Mouse (Mus musculus): ENCODE results near the gene Epyc. TPM values are rescaled to one million over a fixed set of nuclear protein-coding genes. Genes with fewer than 3 reads are reported as not detected.

Epyc gene
- 1.9 TPM for polyA plus RNA-seq (2014; fragmentation: Illumina TruSeq; extraction: RNeasy Lipid Tissue Mini Kit (QIAGEN cat#74804); ENCODE audit: low read depth, low replicate concordance)

DNA sequence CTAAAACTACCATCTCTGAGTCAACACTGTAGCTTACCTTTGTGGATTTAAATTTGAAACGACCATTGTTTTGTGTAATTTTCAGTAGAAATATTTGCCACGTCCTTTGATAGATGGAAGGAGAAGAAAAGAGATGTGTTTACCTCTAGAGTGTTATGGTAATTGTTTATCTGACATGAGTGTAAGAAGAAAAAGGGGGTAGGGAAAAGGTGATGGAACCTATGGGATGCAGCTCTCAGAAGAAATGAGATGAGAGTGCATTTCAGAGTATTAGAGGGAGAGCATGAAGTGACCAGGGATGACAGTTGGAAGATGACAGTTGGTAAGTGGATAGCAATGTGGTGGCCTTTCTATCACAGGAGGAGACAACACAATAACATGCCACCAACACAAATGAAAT lies at the start of gene Epyc:
Gene Epyc (plus strand): TSS at position 301 of the 400 bp plus-strand sequence.

DNA sequence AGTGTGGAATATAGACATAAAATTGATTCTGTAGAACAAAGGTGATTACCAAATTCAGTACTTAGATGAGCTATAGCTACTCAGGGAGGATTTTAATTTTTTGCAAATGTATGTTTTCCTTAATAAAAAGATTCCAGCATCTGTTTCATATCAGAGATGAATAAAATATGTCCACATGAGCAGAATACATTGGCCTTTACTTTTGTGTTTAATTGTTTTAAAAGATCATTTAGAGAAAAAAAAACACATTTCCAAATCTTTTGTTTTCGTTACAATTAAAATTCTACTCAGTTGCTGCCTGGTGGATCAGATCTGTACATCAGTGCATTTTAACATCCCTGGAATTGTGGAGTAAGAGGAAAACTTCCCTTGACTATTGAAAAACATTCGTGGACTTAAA lies 37.3 kb upstream of the Epyc start, which contains the start of gene Kera:
Gene Kera (plus strand): TSS at position 301 of the 400 bp plus-strand sequence.

DNA sequence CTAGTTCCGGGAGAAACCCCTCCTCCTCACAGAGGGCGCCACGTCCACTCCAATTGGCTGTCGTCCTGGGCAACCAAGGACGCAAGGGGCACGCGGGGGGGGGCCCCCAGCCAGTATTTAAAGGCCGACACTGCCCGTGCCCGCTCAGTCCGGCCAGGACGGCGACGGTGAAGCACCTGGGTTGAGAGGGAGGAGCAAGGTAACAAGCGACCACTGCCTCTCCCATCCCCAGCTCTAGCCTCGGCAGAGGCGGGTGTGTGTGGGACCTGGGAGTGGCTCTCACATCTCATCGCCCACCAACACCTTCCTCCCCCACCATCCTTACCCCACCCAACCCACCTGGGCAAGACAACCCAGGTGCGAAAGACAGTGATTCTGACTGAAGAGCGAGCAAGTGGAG lies 49.0 kb downstream of the Epyc start, which contains the start of gene Ccer1:
Gene Ccer1 (plus strand): TSS at position 147 of the 400 bp plus-strand sequence.

DNA sequence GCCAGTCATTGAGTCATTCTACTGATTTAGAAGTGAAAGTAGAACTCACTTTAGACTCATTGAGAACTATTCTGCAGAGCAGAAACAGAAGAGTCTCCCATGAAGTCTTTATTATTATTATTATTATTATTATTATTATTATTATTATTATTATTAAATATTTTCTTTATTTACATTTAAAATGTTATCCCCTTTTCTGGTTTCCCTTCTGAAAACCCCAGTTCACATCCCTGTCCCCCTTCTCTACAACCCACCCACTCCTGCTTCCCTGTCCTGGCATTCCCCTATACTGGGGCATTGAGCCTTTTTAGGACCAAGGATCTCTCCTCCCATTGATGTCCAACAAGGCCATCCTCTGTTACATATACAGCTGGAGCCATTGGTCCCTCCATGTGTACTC lies 82.8 kb downstream of the Epyc start, which contains the start of gene C030005K15Rik:
Gene C030005K15Rik (minus strand): TSS at position 101 of the 400 bp plus-strand sequence.

Other genes with a start within 250 kb of the Epyc start
- 815 TPM for gene Dcn, start 164.5 kb upstream of the Epyc start, polyA plus RNA-seq (2014; fragmentation: Illumina TruSeq; extraction: RNeasy Lipid Tissue Mini Kit (QIAGEN cat#74804); ENCODE audit: low read depth, low replicate concordance)
- gene Lum, start 78.9 kb upstream of the Epyc start, polyA plus RNA-seq (2014; fragmentation: Illumina TruSeq; extraction: RNeasy Lipid Tissue Mini Kit (QIAGEN cat#74804); ENCODE audit: low read depth, low replicate concordance) = 97.2 TPM
- gene Kera, start 37.2 kb upstream of the Epyc start, polyA plus RNA-seq (2014; fragmentation: Illumina TruSeq; extraction: RNeasy Lipid Tissue Mini Kit (QIAGEN cat#74804); ENCODE audit: low read depth, low replicate concordance) = not detected
- gene Ccer1, start 49.0 kb downstream of the Epyc start, polyA plus RNA-seq (2014; fragmentation: Illumina TruSeq; extraction: RNeasy Lipid Tissue Mini Kit (QIAGEN cat#74804); ENCODE audit: low read depth, low replicate concordance) = not detected
- gene C030005K15Rik, start 82.7 kb downstream of the Epyc start, polyA plus RNA-seq (2014; fragmentation: Illumina TruSeq; extraction: RNeasy Lipid Tissue Mini Kit (QIAGEN cat#74804); ENCODE audit: low read depth, low replicate concordance) = not detected

Measured in heart, adult 10 weeks (tissue).